Mouse (Mus musculus) brain, embryonic 18.5 days (tissue): ENCODE measurements around the gene Myo15b.

Experiments used
- DNase-seq: peaks from one replicate; pipeline ENCODE4 v3.0.0-alpha.2; 2012; ENCODE audit warnings: low read depth, low spot score

Myo15b gene

GRCm38 (mm10) chr11:115902831-115903230 is 44.6 kb downstream of the Myo15b start:
- DNase-seq, result no peak

- DNase-seq, result no peak
These were observed 45.4 kb downstream of the Myo15b start for GRCm38 (mm10) chr11:115903384-115904230.

GRCm38 (mm10) chr11:115904231-115904955 is 46.2 kb downstream of the Myo15b start:
- no peak for DNase-seq

- no peak for DNase-seq
These were observed 47.0 kb downstream of the Myo15b start for GRCm38 (mm10) chr11:115904956-115905790.

- DNase-seq, result no peak
These were observed 47.9 kb downstream of the Myo15b start for GRCm38 (mm10) chr11:115906116-115906515.

- DNase-seq, result no peak
These were observed 48.3 kb downstream of the Myo15b start for GRCm38 (mm10) chr11:115906521-115906920.

GRCm38 (mm10) chr11:115911134-115911561 is 52.9 kb downstream of the Myo15b start:
- DNase-seq, result no peak

GRCm38 (mm10) chr11:115911632-115912376 is 53.6 kb downstream of the Myo15b start, which contains the start of gene Smim6:
Smim6 (plus strand) TSS chr11:115912017.
- no peak for DNase-seq

- DNase-seq, result no peak
These were observed 58.4 kb downstream of the Myo15b start for GRCm38 (mm10) chr11:115916579-115916978.

GRCm38 (mm10) chr11:115918637-115919036 is 60.4 kb downstream of the Myo15b start:
- DNase-seq, result no peak

GRCm38 (mm10) chr11:115919073-115919472 is 60.9 kb downstream of the Myo15b start:
- DNase-seq, result no peak

- DNase-seq, result no peak
These were observed 62.1 kb downstream of the Myo15b start for GRCm38 (mm10) chr11:115920110-115920818.

- no peak for DNase-seq
These were observed 63.8 kb downstream of the Myo15b start for GRCm38 (mm10) chr11:115921986-115922385.

- no peak for DNase-seq
These were observed 70.8 kb downstream of the Myo15b start for GRCm38 (mm10) chr11:115929031-115929430.

GRCm38 (mm10) chr11:115929818-115930217 is 71.6 kb downstream of the Myo15b start:
- DNase-seq, result no peak

GRCm38 (mm10) chr11:115931235-115931634 is 73.0 kb downstream of the Myo15b start:
- no peak for DNase-seq

GRCm38 (mm10) chr11:115933108-115933746 is 75.0 kb downstream of the Myo15b start, which contains the start of the genes Sap30bp and Recql5:
Sap30bp (plus strand) TSS chr11:115933282.
Recql5 (minus strand) TSS chr11:115933477.
- peak; percentile 97 for DNase-seq

GRCm38 (mm10) chr11:115933747-115934110 is 75.5 kb downstream of the Myo15b start:
- DNase-seq, result no peak

- no peak for DNase-seq
These were observed 81.6 kb downstream of the Myo15b start for GRCm38 (mm10) chr11:115939690-115940329.
